Mouse (Mus musculus): Measurements from ENCODE around the gene Vps18. TPM values are rescaled to one million over a fixed set of nuclear protein-coding genes. Genes with fewer than 3 reads are reported as not detected.

The Vps18 gene
- polyA plus RNA-seq, 1 experiment from 2014 or later = 28.2 TPM

- no peak overlapping the region for H3K9ac ChIP-seq
- WGBS = 55% methylated on average over 12 of the region's 12 CpGs
- H3K4me3 ChIP-seq = no peak overlapping the region
- H3K27me3 ChIP-seq = peaks cover 48% of the 10 kb centered on the region
- H3K27ac ChIP-seq = no peak overlapping the region
- peaks cover 21% of the 10 kb centered on the region for H3K4me1 ChIP-seq
- H3K9me3 ChIP-seq (replicated peaks) = peaks cover 4% of the 10 kb centered on the region; the same call in 1 of the 2 replicates
- ATAC-seq (ENCODE audit: low FRiP score) = no peak
- no peak overlapping the region for H3K4me2 ChIP-seq (replicated peaks)
- H3K36me3 ChIP-seq = no peaks in the 10 kb centered on the region
Observed at GRCm38 (mm10) chr2:119311544-119311943, 23.0 kb downstream of the Vps18 start.

GRCm38 (mm10) chr2:119312380-119312958 lies 23.9 kb downstream of the Vps18 start:
- 34% methylated on average over 2 of the region's 2 CpGs for WGBS
- H3K27me3 ChIP-seq = peaks cover 57% of the 10 kb centered on the region
- ATAC-seq (ENCODE audit: low FRiP score) = peak; percentile 17; the same call in 1 of the 2 replicates

DNA sequence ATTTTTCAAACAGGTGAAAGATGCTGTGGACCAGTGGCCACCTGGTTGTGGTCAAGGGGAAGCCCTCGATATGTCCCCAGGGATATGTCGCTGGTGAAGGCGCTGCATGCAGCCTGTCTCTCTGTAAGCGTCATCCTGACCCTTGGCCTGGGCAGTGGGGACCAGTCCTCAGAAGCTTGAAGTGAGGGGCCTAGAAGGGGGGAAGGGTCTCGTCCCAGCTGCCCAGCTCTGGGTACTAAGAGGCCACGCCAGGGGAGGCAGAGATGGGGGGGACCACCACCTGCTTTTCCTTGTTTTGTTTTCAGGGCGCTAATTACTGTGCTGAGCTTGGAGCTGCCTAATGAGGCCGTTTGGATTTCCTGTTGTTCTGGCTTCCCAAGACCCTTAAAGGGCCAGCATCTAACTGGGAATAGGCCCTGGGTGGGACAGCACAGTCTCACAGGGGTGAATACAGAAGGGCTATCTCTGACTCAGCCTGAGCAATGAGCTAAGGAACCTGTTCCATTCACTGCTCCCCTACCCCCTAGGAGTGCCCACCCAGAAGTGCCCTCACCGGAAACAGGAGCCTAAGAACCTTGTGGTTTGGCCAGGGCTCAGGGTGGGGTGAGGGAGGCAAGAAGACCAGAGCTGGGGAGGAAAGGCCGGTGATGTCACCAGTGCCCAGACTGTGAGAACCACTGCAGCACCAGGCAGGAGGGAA lies 25.4 kb downstream of the Vps18 start:
- H3K4me3 ChIP-seq = no peak overlapping the region
- H3K27me3 ChIP-seq = peaks cover 71% of the 10 kb centered on the region
- no peak overlapping the region for H3K4me2 ChIP-seq (replicated peaks)
- ATAC-seq (ENCODE audit: low FRiP score) = 0 out of 2 replicates have a peak, but pooled peaks have one; percentile 33
- peaks cover 6% of the 10 kb centered on the region; the same call in 1 of the 2 replicates for H3K9me3 ChIP-seq (replicated peaks)
- 31% methylated on average over 10 of the region's 10 CpGs for WGBS
- H3K36me3 ChIP-seq = no peaks in the 10 kb centered on the region
- H3K4me1 ChIP-seq = peaks cover 21% of the 10 kb centered on the region
- no peak overlapping the region for H3K27ac ChIP-seq
- no peak overlapping the region for H3K9ac ChIP-seq

More at GRCm38 (mm10) chr2:119312380-119312958, 23.9 kb downstream of the Vps18 start:
- Histone ChIP-seq H3K27ac (no peak overlapping the region), H3K9me3 (replicated peaks) (peaks cover 6% of the 10 kb centered on the region; the same call in 1 of the 2 replicates), H3K4me3 (no peak overlapping the region), H3K4me2 (replicated peaks) (no peak overlapping the region), H3K36me3 (no peaks in the 10 kb centered on the region), H3K9ac (no peak overlapping the region), H3K4me1 (peaks cover 21% of the 10 kb centered on the region)

DNA sequence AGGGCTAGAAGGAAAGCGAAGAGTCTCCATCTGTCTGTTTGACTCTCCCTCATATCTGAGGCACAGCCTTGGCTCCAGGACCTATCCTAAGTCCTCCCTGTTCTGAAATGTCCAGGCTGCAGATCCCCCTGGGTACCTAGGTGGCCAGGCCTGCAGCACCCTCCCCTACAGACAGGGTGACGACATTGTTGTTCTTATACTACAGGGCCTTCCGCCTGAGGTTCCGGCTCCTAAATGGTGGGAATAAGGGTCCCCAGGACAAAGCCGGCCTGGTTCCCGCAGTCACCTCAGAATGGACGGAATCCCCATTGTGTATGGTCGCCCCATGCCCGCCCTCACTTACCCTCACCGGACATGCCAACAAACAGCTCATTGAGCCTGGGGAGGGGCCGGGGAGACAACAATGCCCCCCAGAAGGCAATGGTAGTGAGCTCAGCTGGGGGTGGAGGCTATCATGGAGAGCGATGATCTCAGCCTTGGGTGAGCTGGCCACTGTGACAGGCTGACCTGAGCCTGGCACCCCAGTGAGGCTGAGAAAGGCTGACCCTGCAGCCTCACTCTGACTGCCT lies 26.3 kb downstream of the Vps18 start:
- Histone ChIP-seq H3K9ac (no peak overlapping the region), H3K4me2 (replicated peaks) (no peak overlapping the region), H3K9me3 (replicated peaks) (peaks cover 6% of the 10 kb centered on the region; the same call in 1 of the 2 replicates), H3K4me1 (peaks cover 21% of the 10 kb centered on the region), H3K4me3 (no peak overlapping the region), H3K27me3 (peaks cover 78% of the 10 kb centered on the region), H3K36me3 (no peaks in the 10 kb centered on the region), H3K27ac (no peak overlapping the region)
- WGBS = 69% methylated on average over 12 of the region's 12 CpGs
- ATAC-seq (ENCODE audit: low FRiP score) = no peak

DNA sequence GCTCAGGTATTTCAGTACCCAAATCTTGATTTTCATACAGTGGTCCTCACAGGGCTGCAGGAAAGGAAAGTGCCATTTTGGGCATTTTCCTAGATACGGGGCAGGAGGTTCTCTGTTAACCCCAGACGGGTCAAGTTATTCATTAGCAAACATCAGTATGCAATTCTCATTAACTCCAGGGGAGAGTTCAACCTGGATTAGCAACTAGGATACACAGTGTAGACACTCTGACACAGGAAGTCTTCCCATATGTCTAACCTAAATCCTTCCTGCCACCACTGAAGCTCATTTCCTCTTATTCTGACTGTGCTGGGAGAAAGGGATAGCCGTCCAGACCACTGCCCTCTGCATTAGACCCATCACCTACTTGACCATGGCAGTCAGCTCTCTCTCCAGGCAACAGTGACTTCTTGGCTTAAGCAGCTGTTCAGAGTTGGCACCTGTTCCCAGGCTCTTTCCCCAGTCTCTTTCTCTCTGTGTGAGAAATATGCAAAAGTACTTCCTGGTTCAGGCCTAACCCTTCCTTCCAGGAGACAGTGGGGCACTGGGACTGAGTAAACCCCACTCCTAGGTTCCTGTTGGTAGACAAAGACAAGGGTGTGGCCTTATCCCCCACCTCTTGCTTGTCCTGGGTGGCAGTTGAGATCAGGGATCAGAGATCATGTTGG lies 29.6 kb downstream of the Vps18 start:
- no peak overlapping the region for H3K9ac ChIP-seq
- ATAC-seq (ENCODE audit: low FRiP score) = no peak
- peaks cover 94% of the 10 kb centered on the region for H3K27me3 ChIP-seq
- no peak overlapping the region for H3K27ac ChIP-seq
- 75% methylated on average over 3 of the region's 3 CpGs for WGBS
- no peak overlapping the region for H3K4me3 ChIP-seq
- H3K36me3 ChIP-seq = no peaks in the 10 kb centered on the region
- no peak overlapping the region for H3K4me2 ChIP-seq (replicated peaks)
- H3K9me3 ChIP-seq (replicated peaks) = peaks cover 6% of the 10 kb centered on the region; the same call in 1 of the 2 replicates
- peaks cover 29% of the 10 kb centered on the region for H3K4me1 ChIP-seq

DNA sequence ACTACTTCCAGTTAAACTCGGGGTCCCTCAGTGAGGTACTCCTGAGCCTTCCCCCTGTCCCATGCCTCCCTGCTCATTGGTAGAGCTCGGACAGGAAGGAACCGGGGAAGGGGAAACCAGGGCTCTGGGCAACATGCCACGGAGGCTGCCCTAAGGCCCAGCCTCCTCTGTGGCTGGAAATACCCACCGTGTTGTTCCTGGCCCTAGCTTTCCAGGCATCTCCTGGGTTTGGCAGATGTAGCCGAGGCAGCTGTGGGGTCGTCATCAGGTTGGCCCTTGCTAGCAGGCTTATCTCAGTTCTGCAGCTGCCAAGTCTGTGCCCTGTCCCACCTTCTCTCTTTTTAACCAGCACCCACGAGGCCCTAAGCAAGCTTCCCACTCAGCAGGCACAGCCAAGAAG lies 32.0 kb downstream of the Vps18 start:
- Histone ChIP-seq H3K27ac (no peak overlapping the region), H3K4me3 (no peak overlapping the region), H3K9me3 (replicated peaks) (peaks cover 6% of the 10 kb centered on the region; the same call in 1 of the 2 replicates), H3K36me3 (no peaks in the 10 kb centered on the region), H3K9ac (no peak overlapping the region), H3K4me1 (peaks cover 39% of the 10 kb centered on the region), H3K27me3 (peaks cover 96% of the 10 kb centered on the region), H3K4me2 (replicated peaks) (no peak overlapping the region)
- no peak for ATAC-seq (ENCODE audit: low FRiP score)
- 66% methylated on average over 8 of the region's 8 CpGs for WGBS

DNA sequence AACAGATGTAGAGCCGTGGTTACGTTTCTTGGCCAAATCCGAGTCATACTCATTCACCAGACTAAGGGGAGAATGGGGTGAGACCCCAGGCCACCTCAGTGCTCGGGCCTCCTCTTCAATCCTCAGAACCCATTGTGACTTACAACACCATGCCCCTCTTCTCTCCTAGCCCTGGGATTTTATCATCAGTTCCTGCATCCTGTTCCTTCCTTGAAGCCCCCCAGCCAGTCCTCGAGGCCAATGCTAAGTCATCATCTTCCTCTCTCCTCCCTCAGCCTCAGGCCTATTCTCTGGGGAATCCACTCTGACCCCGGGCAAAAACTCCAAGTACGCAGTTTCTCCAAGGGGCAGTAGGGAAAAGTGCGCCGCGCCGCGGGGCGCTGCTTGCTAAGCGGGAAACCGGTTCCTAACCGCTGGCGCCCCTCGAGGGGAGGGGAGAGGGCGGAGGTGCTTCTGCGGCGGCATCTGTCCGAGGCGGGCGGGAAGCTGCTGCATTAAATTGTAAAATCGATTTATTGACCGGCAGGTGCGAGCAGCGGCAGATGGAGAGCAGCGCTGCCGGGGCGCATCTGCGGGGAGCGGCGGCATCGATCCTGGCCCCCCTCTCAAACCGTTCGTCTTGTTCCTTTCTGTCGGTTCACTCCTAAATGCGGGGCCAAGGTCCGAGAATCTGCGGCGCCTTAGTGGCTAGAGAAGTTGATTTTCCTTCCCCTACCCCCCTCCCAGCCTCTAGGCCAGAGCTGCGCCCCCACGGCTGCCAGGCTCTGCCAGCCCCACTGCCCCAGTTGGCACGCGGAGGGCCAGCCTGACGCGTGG lies 33.4 kb downstream of the Vps18 start:
- WGBS = 2% methylated on average over 47 of the region's 48 CpGs
- Histone ChIP-seq H3K9ac (peak overlapping the region; percentile 35), H3K4me2 (replicated peaks) (peak overlapping the region; percentile 57), H3K27ac (peak overlapping the region; percentile 46; the same call in 1 of the 2 replicates), H3K36me3 (no peaks in the 10 kb centered on the region), H3K4me1 (peaks cover 53% of the 10 kb centered on the region), H3K9me3 (replicated peaks) (no peaks in the 10 kb centered on the region), H3K4me3 (peak overlapping the region; percentile 30), H3K27me3 (peaks cover 96% of the 10 kb centered on the region)
- ATAC-seq (ENCODE audit: low FRiP score) = 0 out of 2 replicates have a peak, but pooled peaks have one; percentile 2

DNA sequence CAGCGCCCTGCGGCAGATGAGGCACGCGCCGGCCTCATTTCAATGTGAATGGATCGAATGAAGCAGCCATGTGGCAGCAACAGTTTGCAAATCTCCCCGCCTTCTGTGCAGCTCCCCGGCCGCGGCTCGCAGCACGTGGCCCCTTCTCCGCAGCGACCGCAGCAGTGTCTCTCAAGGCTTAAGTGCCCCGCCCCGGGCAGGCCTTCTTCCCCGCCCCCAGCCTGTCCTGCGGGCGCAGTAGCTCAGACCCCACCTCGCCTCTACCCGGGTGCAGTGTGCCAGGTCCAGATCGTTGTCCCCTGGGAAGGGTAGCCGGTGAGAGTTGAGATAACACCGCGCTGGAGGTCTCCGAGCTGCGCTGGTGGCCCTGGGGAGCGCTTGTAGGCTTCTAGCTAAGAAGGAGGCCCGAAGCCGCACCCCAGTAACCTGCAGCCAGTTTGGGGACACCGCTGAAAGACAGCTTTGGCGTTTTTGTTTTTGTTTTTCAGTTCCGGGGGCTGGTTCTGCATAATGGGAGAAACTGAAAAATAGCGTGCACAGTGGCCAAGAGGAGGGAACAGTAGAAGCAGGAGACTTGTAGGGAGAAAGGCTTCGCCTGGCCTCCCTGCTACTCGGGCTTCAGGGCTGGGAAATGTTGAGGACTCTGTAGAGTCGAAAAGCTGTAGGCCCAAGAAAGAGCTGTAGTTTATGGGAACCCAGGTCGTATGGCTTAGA lies 34.2 kb downstream of the Vps18 start:
- Histone ChIP-seq H3K4me3 (peak overlapping the region; percentile 30), H3K27me3 (peaks cover 96% of the 10 kb centered on the region), H3K4me2 (replicated peaks) (peak overlapping the region; percentile 57), H3K9me3 (replicated peaks) (no peaks in the 10 kb centered on the region), H3K27ac (peak overlapping the region; percentile 30; the same call in 1 of the 2 replicates), H3K9ac (peak overlapping the region; percentile 35), H3K36me3 (no peaks in the 10 kb centered on the region), H3K4me1 (peaks cover 56% of the 10 kb centered on the region)
- ATAC-seq (ENCODE audit: low FRiP score) = peak; percentile 79
- 2% methylated on average over 39 of the region's 39 CpGs for WGBS

GRCm38 (mm10) chr2:119323866-119324575 lies 35.5 kb downstream of the Vps18 start:
- Histone ChIP-seq H3K4me1 (peaks cover 60% of the 10 kb centered on the region), H3K27me3 (peaks cover 98% of the 10 kb centered on the region), H3K9ac (0 out of 2 replicates have a peak overlapping the region, but pooled peaks have one; percentile 8), H3K4me3 (no peak overlapping the region), H3K36me3 (no peaks in the 10 kb centered on the region), H3K9me3 (replicated peaks) (no peaks in the 10 kb centered on the region), H3K4me2 (replicated peaks) (peak overlapping the region; percentile 72), H3K27ac (no peak overlapping the region)
- no peak for ATAC-seq (ENCODE audit: low FRiP score)
- WGBS = 3% methylated on average over 30 of the region's 32 CpGs

- ATAC-seq (ENCODE audit: low FRiP score) = peak; percentile 14; the same call in 1 of the 2 replicates
Observed at GRCm38 (mm10) chr2:119324576-119325318, 36.2 kb downstream of the Vps18 start.

More at GRCm38 (mm10) chr2:119324576-119325318, 36.2 kb downstream of the Vps18 start:
- Histone ChIP-seq H3K4me3 (peak overlapping the region; percentile 38), H3K4me2 (replicated peaks) (peak overlapping the region; percentile 72), H3K4me1 (peaks cover 63% of the 10 kb centered on the region), H3K9me3 (replicated peaks) (no peaks in the 10 kb centered on the region), H3K9ac (no peak overlapping the region), H3K27me3 (peaks cover 99% of the 10 kb centered on the region), H3K36me3 (no peaks in the 10 kb centered on the region), H3K27ac (no peak overlapping the region)
- WGBS = under 1% methylated on average over 28 of the region's 32 CpGs
